ENCODE assay signal across 30 mouse cellular contexts in genomic region chr11:89659048-89659447, GRCm38 (mm10).
"Had no signal": no experiment of that assay in that cellular context is flagged by ENCODE, and none has a peak within 500 bp of the region (broad histone marks: within the 10 kb centered on the region; RNA-seq: fewer than 3 reads in every experiment).

No protein-coding gene starts in this region.

- H3K9ac ChIP-seq: limb, embryonic 12.5 days; limb, embryonic 13.5 days; limb, embryonic 15.5 days; liver, embryonic 12.5 days; liver, embryonic 13.5 days; liver, embryonic 14.5 days; liver, embryonic 15.5 days; liver, postnatal 0 days; lung, embryonic 14.5 days; lung, embryonic 15.5 days; midbrain, embryonic 12.5 days; midbrain, embryonic 13.5 days; midbrain, embryonic 15.5 days; neural tube, embryonic 12.5 days had no signal

- H3K9me3 ChIP-seq: limb, embryonic 10.5 days; limb, embryonic 12.5 days; limb, embryonic 13.5 days; limb, embryonic 15.5 days; liver, embryonic 12.5 days; liver, embryonic 13.5 days; liver, embryonic 15.5 days; lung, embryonic 15.5 days; megakaryocyte, embryonic 14.5 days; midbrain, embryonic 10.5 days; midbrain, embryonic 12.5 days; midbrain, embryonic 13.5 days; midbrain, embryonic 15.5 days; neural tube, embryonic 12.5 days had no signal

- H3K36me3 ChIP-seq: limb, embryonic 10.5 days; limb, embryonic 12.5 days; limb, embryonic 13.5 days; limb, embryonic 15.5 days; liver, embryonic 12.5 days; liver, embryonic 13.5 days; liver, embryonic 15.5 days; lung, embryonic 15.5 days; midbrain, embryonic 10.5 days; midbrain, embryonic 12.5 days; midbrain, embryonic 13.5 days; midbrain, embryonic 15.5 days; neural tube, embryonic 12.5 days had no signal

- ATAC-seq: liver, embryonic 12.5 days; liver, postnatal 0 days; midbrain, embryonic 13.5 days; midbrain, embryonic 15.5 days; midbrain, embryonic 16.5 days had no signal

- H3K4me1 ChIP-seq: limb, embryonic 10.5 days; liver, embryonic 12.5 days; liver, embryonic 13.5 days; liver, embryonic 15.5 days; lung, embryonic 15.5 days; megakaryocyte, embryonic 14.5 days; midbrain, embryonic 10.5 days; midbrain, embryonic 12.5 days; midbrain, embryonic 13.5 days; midbrain, embryonic 15.5 days; neural tube, embryonic 12.5 days had no signal

- H3K27ac ChIP-seq: limb, embryonic 10.5 days; limb, embryonic 12.5 days; limb, embryonic 13.5 days; limb, embryonic 15.5 days; liver, embryonic 12.5 days; liver, embryonic 13.5 days; liver, embryonic 14.5 days; liver, embryonic 15.5 days; lung, embryonic 15.5 days; macrophage; midbrain, embryonic 10.5 days; midbrain, embryonic 12.5 days; midbrain, embryonic 13.5 days; midbrain, embryonic 15.5 days; neural tube, embryonic 12.5 days had no signal

- DNase-seq: left cerebral cortex, postnatal 4 days; liver; liver, embryonic 13.5 days; liver, postnatal 0 days; lung, adult 18-20 months; lung, embryonic 14.5 days; lung, postnatal 10 days; lung, postnatal 14 days; lung, postnatal 36 days; lung, postnatal 4 days; midbrain, embryonic 14.5 days had no signal

- H3K4me2 ChIP-seq: limb, embryonic 12.5 days; limb, embryonic 13.5 days; limb, embryonic 15.5 days; liver, embryonic 11.5 days; liver, embryonic 12.5 days; liver, embryonic 13.5 days; liver, embryonic 15.5 days; lung, embryonic 14.5 days; lung, embryonic 15.5 days; midbrain, embryonic 11.5 days; midbrain, embryonic 12.5 days; midbrain, embryonic 13.5 days; midbrain, embryonic 15.5 days; neural tube, embryonic 12.5 days had no signal

- H3K4me3 ChIP-seq: limb, embryonic 10.5 days; limb, embryonic 12.5 days; limb, embryonic 13.5 days; limb, embryonic 15.5 days; liver, embryonic 12.5 days; liver, embryonic 13.5 days; liver, embryonic 15.5 days; lung, embryonic 15.5 days; megakaryocyte, embryonic 14.5 days; midbrain, embryonic 10.5 days; midbrain, embryonic 12.5 days; midbrain, embryonic 13.5 days; midbrain, embryonic 15.5 days; myocyte; neural tube, embryonic 12.5 days had no signal

- H3K27me3 ChIP-seq: limb, embryonic 15.5 days; liver, embryonic 12.5 days; liver, embryonic 13.5 days; liver, embryonic 15.5 days; lung, embryonic 15.5 days; megakaryocyte, embryonic 14.5 days; midbrain, embryonic 12.5 days; midbrain, embryonic 13.5 days; midbrain, embryonic 15.5 days; neural tube, embryonic 12.5 days had no signal
